Mouse (Mus musculus) hindbrain, embryonic 16.5 days (tissue): ENCODE data around the gene Msantd1. TPM values are rescaled to one million over a fixed set of nuclear protein-coding genes. Genes with fewer than 3 reads are reported as not detected.
A peak's percentile ranks its signal among the peaks of the same experiment; 100 is the strongest.

Experiments
- ATAC-seq: fragments of 200-750 bp; cut with Nextera tagmentation; 2 replicates; pipeline ENCODE4 v1.8.0; 2017; ENCODE audit warnings: moderate TSS enrichment, moderate library complexity
- H3K27ac ChIP-seq: fragments of 300-500 bp; sonication (generic); 2 replicates; pipeline ENCODE4 v1.5.1; 2014; ENCODE audit warnings: low read depth, mild to moderate bottlenecking, control low read depth, low read length, moderate library complexity
- H3K27me3 ChIP-seq: fragments of 300-500 bp; sonication (generic); replicated peaks from 2 replicates; pipeline ENCODE4 v1.6.1; 2014; ENCODE audit warnings: low read length; ENCODE audit not compliant: control insufficient read depth, insufficient read depth
- H3K36me3 ChIP-seq: fragments of 300-500 bp; sonication (generic); 2 replicates; pipeline ENCODE4 v1.6.1; 2014; ENCODE audit warnings: mild to moderate bottlenecking, low read length, moderate library complexity, mixed read lengths; ENCODE audit not compliant: control insufficient read depth, insufficient read depth
- H3K4me1 ChIP-seq: fragments of 300-500 bp; sonication (generic); 2 replicates; pipeline ENCODE4 v1.6.1; 2014; ENCODE audit warnings: low read depth, low read length; ENCODE audit not compliant: control insufficient read depth, insufficient read depth
- H3K4me2 ChIP-seq: fragments of 300-500 bp; sonication (generic); 2 replicates; pipeline ENCODE4 v1.6.1; 2014; ENCODE audit warnings: mild to moderate bottlenecking, low read length, control low read depth, moderate library complexity
- H3K4me3 ChIP-seq: fragments of 300-500 bp; sonication (generic); 2 replicates; pipeline ENCODE4 v1.5.1; 2014; ENCODE audit warnings: mild to moderate bottlenecking, low read length, control low read depth, moderate library complexity
- H3K9ac ChIP-seq: fragments of 300-500 bp; sonication (generic); 2 replicates; pipeline ENCODE4 v1.6.1; 2014; ENCODE audit warnings: low read depth, mild to moderate bottlenecking, control low read depth, low read length, moderate library complexity
- H3K9me3 ChIP-seq: fragments of 300-500 bp; sonication (generic); 2 replicates; pipeline ENCODE4 v1.6.1; 2014; ENCODE audit warnings: mild to moderate bottlenecking, low read length, moderate library complexity; ENCODE audit not compliant: control insufficient read depth
- WGBS: fragments of 180-500 bp; shearing (Covaris S2); extraction: QIAGEN DNeasy Blood & Tissue Kit; methylation state at CpG from one replicate; pipeline ENCODE4 v1.1.7; 2014; 5-methylcytosine and 5-hydroxymethylcytosine counted together
- polyA plus RNA-seq: library from polyadenylated mRNA; unstranded; fragments of >200 nt; fragmentation: Nextera tagmentation; extraction: Ambion mirVana; gene quantifications from 2 replicates; pipeline ENCODE4 v1.2.1, GENCODE M21; 2015

Gene Msantd1
- polyA plus RNA-seq, 1 experiment from 2014 or later, result 6.1 TPM

DNA sequence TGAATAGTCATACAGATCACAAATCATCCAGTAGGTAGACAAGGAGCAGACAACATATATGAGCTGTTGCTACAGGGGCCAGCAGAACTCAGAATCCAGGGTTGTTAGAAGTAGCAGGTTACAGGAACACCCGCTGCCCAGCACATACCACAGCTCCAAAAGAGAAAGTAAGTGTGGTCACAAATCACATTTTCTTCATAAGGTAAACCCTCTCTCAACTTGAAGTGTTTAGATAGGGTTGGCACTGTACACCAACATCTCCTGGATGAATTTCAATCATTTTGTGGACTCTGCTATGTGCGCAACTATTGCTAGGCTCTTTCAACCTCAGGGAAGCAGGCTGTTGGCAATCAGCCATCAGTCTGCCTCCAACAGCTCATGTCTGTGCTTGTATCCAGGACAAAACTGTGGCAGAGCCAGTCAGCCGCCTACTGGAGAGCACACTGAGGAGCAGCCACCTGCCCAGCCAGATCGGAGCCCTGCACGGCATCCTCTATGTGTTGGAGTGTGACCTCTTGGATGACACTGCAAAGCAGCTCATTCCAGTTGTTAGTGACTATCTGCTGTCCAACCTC, 4.9 kb upstream of the Msantd1 start:
- Histone ChIP-seq H3K27ac (no peak overlapping the region), H3K27me3 (no peaks in the 10 kb centered on the region), H3K9me3 (no peaks in the 10 kb centered on the region), H3K4me2 (no peak overlapping the region), H3K36me3 (peaks cover 32% of the 10 kb centered on the region), H3K9ac (no peak overlapping the region), H3K4me3 (no peak overlapping the region), H3K4me1 (no peaks in the 10 kb centered on the region)
- 63% methylated on average over 5 of the region's 5 CpGs for WGBS
- ATAC-seq, result peak; percentile 72

DNA sequence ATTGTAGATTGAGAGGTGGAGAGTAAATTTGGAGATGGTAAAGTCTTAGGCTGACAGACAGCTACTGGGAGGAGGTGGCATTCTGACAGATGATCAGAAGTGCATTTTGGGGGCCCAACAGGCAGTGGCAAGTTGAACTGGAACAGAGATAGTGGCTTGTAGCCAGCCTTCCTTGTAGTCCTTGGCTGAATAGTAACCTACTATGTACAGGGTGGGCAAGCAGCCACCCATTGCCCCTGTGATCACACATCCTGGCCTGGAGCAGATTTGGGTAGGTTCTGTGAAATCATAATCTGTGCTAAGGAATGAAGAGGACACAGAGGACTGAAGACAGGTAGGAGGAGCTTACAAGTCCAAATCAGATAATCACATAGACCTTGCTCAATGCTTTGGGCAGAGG, 3.4 kb upstream of the Msantd1 start:
- peaks cover 35% of the 10 kb centered on the region for H3K36me3 ChIP-seq
- no peak overlapping the region for H3K27ac ChIP-seq
- no peak for ATAC-seq
- no peak overlapping the region for H3K4me3 ChIP-seq
- no peaks in the 10 kb centered on the region for H3K27me3 ChIP-seq
- H3K9ac ChIP-seq, result no peak overlapping the region
- no peaks in the 10 kb centered on the region for H3K9me3 ChIP-seq
- H3K4me2 ChIP-seq, result no peak overlapping the region
- no peaks in the 10 kb centered on the region for H3K4me1 ChIP-seq

- H3K36me3 ChIP-seq, result peaks cover 27% of the 10 kb centered on the region
These were observed 582 bp upstream of the Msantd1 start for GRCm38 (mm10) chr5:34907230-34907629.

GRCm38 (mm10) chr5:34908726-34909633, 1.2 kb downstream of the Msantd1 start:
- H3K9ac ChIP-seq, result no peak overlapping the region
- H3K4me1 ChIP-seq, result no peaks in the 10 kb centered on the region
- peaks cover 25% of the 10 kb centered on the region for H3K36me3 ChIP-seq
- no peak for ATAC-seq
- H3K4me3 ChIP-seq, result no peak overlapping the region
- H3K27me3 ChIP-seq, result no peaks in the 10 kb centered on the region
- WGBS, result 74% methylated on average over 9 of the region's 9 CpGs
- H3K4me2 ChIP-seq, result no peak overlapping the region
- H3K9me3 ChIP-seq, result no peaks in the 10 kb centered on the region
- H3K27ac ChIP-seq, result no peak overlapping the region

More at GRCm38 (mm10) chr5:34907230-34907629, 582 bp upstream of the Msantd1 start:
- Histone ChIP-seq H3K4me1 (no peaks in the 10 kb centered on the region), H3K27ac (no peak overlapping the region), H3K9ac (no peak overlapping the region), H3K9me3 (no peaks in the 10 kb centered on the region), H3K4me2 (no peak overlapping the region), H3K27me3 (no peaks in the 10 kb centered on the region), H3K4me3 (no peak overlapping the region)
- peak; percentile 50; the same call in 1 of the 2 replicates for ATAC-seq
- 86% methylated on average over 4 of the region's 4 CpGs for WGBS

DNA sequence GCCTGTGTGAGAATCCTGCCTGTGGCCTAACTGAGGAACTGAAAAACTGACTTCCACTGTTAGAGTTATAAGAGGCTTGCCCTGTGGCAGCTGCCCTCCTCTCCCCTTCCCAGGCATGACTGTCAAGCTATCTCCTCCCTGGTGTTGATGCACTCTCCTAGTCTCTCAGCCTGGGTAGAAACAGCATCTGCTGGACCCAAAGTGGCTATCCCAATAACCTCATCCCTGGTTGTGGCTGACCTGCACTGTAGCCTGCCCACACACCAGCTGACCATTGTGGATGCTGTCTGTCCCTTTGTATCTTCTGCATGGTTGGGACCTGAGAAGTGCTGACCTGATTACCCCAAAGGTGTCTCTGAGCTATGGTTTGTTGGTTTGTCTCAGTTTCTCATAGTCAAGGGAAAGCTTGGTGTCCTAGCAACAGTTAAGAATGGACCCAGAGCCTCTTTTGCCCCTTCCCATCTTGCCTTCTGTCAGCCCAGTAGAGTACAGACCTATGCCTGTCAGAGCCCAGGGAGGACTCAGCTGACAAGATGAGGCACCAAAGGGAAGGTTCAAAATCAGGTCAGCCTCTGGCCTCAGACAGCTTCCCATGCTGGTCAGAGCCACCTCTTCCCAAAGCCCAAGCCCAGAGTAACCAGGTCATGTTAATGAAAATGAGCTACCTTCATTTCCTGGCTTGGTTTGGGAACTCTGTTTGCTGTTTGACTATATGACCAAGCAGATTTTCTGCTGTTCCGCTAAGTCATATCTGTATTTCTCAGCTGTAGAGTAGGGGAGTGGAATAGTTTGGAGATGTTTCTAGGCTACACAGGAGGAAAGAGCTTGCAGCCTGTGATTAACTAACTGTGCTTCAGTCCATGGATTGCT, 2.1 kb downstream of the Msantd1 start:
- H3K9me3 ChIP-seq, result no peaks in the 10 kb centered on the region
- H3K27me3 ChIP-seq, result no peaks in the 10 kb centered on the region
- H3K36me3 ChIP-seq, result peaks cover 20% of the 10 kb centered on the region
- no peaks in the 10 kb centered on the region for H3K4me1 ChIP-seq
- ATAC-seq, result no peak
- H3K27ac ChIP-seq, result no peak overlapping the region
- no peak overlapping the region for H3K9ac ChIP-seq
- 96% methylated on average over 1 of the region's 1 CpGs for WGBS
- no peak overlapping the region for H3K4me3 ChIP-seq
- H3K4me2 ChIP-seq, result no peak overlapping the region

DNA sequence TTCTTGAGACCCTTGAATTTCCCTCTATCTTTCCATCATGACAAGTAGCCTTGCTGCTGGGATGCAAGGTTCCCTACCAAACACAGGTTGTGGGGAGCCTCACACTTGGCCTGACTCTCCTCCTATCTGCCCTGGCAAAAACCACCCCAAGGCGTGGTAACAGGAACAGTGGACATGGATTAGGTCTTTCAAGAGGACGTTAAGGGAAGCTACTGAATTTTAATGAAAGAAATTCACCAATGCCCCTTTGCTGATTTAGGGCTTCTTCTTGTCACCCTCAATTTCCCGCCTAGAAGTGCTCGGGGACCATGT, 2.6 kb downstream of the Msantd1 start:
- Histone ChIP-seq H3K9ac (no peak overlapping the region), H3K9me3 (no peaks in the 10 kb centered on the region)
- 92% methylated on average over 4 of the region's 4 CpGs for WGBS

DNA sequence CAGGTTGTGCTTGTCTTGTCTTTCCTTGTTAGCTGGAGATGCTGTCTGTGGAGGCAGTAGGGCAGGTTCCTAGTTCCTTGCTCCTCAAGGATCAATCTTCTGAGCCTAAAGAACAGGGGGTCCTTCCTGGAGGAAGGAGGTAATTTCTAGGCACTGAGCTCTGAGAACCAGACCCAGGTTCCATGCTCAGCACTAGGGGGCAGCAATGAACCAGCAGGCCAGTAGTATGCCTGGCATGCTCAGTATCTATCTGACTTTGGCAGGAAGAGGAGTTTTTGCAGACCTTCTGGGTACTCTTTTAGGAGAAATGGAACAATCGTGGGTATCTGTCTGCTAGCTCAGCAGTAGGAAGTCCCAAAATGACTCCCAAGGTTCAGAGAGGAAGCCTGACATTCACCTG, 8.0 kb downstream of the Msantd1 start:
- Histone ChIP-seq H3K27me3 (no peaks in the 10 kb centered on the region), H3K9ac (no peak overlapping the region), H3K27ac (no peak overlapping the region), H3K36me3 (no peaks in the 10 kb centered on the region), H3K4me2 (no peak overlapping the region), H3K9me3 (no peaks in the 10 kb centered on the region), H3K4me3 (no peak overlapping the region), H3K4me1 (peaks cover 6% of the 10 kb centered on the region)
- WGBS, result 18% methylated on average over 1 of the region's 1 CpGs
- ATAC-seq, result peak; percentile 79

More for the DNA sequence above, 2.6 kb downstream of the Msantd1 start:
- Histone ChIP-seq H3K4me1 (no peaks in the 10 kb centered on the region), H3K4me2 (no peak overlapping the region), H3K36me3 (peaks cover 17% of the 10 kb centered on the region), H3K27ac (no peak overlapping the region), H3K4me3 (no peak overlapping the region), H3K27me3 (no peaks in the 10 kb centered on the region)
- no peak for ATAC-seq

- ATAC-seq, result peak; percentile 57
- no peak overlapping the region for H3K4me3 ChIP-seq
- H3K36me3 ChIP-seq, result no peaks in the 10 kb centered on the region
- peaks cover 6% of the 10 kb centered on the region for H3K4me1 ChIP-seq
- H3K4me2 ChIP-seq, result no peak overlapping the region
- H3K9ac ChIP-seq, result peak overlapping the region; percentile 42
- WGBS, result 40% methylated on average over 10 of the region's 10 CpGs
- no peaks in the 10 kb centered on the region for H3K27me3 ChIP-seq
- H3K27ac ChIP-seq, result peak overlapping the region; percentile 59; the same call in 1 of the 2 replicates
- no peaks in the 10 kb centered on the region for H3K9me3 ChIP-seq
These were observed 9.4 kb downstream of the Msantd1 start for GRCm38 (mm10) chr5:34917234-34917655.

GRCm38 (mm10) chr5:34918785-34919184, 11.0 kb downstream of the Msantd1 start:
- H3K4me2 ChIP-seq, result no peak overlapping the region
- ATAC-seq, result no peak
- 92% methylated on average over 3 of the region's 3 CpGs for WGBS
- no peak overlapping the region for H3K9ac ChIP-seq
- peaks cover 6% of the 10 kb centered on the region for H3K4me1 ChIP-seq
- H3K4me3 ChIP-seq, result no peak overlapping the region
- peaks cover 7% of the 10 kb centered on the region for H3K36me3 ChIP-seq
- no peaks in the 10 kb centered on the region for H3K9me3 ChIP-seq
- no peaks in the 10 kb centered on the region for H3K27me3 ChIP-seq
- no peak overlapping the region for H3K27ac ChIP-seq
